Mouse (Mus musculus) forebrain, embryonic 11.5 days (tissue): ENCODE data around the gene Megf11. TPM values are rescaled to one million over a fixed set of nuclear protein-coding genes. Genes with fewer than 3 reads are reported as not detected.

Experiments
- ATAC-seq: fragments of 200-750 bp; cut with Nextera tagmentation; replicated peaks from 2 replicates; pipeline ENCODE4 v1.8.0; 2017; ENCODE audit warnings: moderate TSS enrichment; ENCODE audit not compliant: low FRiP score
- DNase-seq: peaks from one replicate; pipeline ENCODE4 v3.0.0-alpha.2; 2017; ENCODE audit warnings: low spot score
- H3K27ac ChIP-seq: fragments of 300-500 bp; sonication (generic); 2 replicates; pipeline ENCODE4 v1.5.1; 2014; ENCODE audit warnings: low read depth, low read length
- H3K27me3 ChIP-seq: fragments of 300-500 bp; sonication (generic); 2 replicates; pipeline ENCODE4 v1.6.1; 2014; ENCODE audit warnings: mild to moderate bottlenecking, low read length, mixed read lengths; ENCODE audit not compliant: control insufficient read depth, insufficient read depth
- H3K36me3 ChIP-seq: fragments of 300-500 bp; sonication (generic); 2 replicates; pipeline ENCODE4 v1.6.1; 2014; ENCODE audit warnings: mild to moderate bottlenecking, low read length, moderate library complexity, mixed read lengths; ENCODE audit not compliant: control insufficient read depth, insufficient read depth
- H3K4me1 ChIP-seq: fragments of 300-500 bp; sonication (generic); replicated peaks from 2 replicates; pipeline ENCODE4 v1.6.1; 2014; ENCODE audit warnings: low read length, mixed read lengths; ENCODE audit not compliant: control insufficient read depth, insufficient read depth
- H3K4me2 ChIP-seq: fragments of 300-500 bp; sonication (generic); 2 replicates; pipeline ENCODE4 v1.6.1; 2014; ENCODE audit warnings: low read depth, mild to moderate bottlenecking, low read length, moderate library complexity, mixed read lengths; ENCODE audit not compliant: severe bottlenecking
- H3K4me3 ChIP-seq: fragments of 300-500 bp; sonication (generic); 2 replicates; pipeline ENCODE4 v1.5.1; 2014; ENCODE audit warnings: low read depth, low read length
- H3K9ac ChIP-seq: fragments of 300-500 bp; sonication (generic); 2 replicates; pipeline ENCODE4 v1.6.1; 2014; ENCODE audit warnings: low read length
- H3K9me3 ChIP-seq: fragments of 300-500 bp; sonication (generic); 2 replicates; pipeline ENCODE4 v1.6.1; 2016; ENCODE audit warnings: low read length, mixed read lengths; ENCODE audit not compliant: control insufficient read depth
- WGBS: fragments of 180-500 bp; shearing (Covaris S2); extraction: QIAGEN DNeasy Blood & Tissue Kit; methylation state at CpG from one replicate; pipeline ENCODE4 v1.1.7; 2014; 5-methylcytosine and 5-hydroxymethylcytosine counted together
- polyA plus RNA-seq: library from polyadenylated mRNA; unstranded; fragments of >200 nt; fragmentation: Nextera tagmentation; extraction: Ambion mirVana; gene quantifications from 2 replicates; pipeline ENCODE4 v1.2.1, GENCODE M21; 2014

Gene Megf11
- polyA plus RNA-seq, 1 experiment from 2014 or later: 3.3 TPM

DNA sequence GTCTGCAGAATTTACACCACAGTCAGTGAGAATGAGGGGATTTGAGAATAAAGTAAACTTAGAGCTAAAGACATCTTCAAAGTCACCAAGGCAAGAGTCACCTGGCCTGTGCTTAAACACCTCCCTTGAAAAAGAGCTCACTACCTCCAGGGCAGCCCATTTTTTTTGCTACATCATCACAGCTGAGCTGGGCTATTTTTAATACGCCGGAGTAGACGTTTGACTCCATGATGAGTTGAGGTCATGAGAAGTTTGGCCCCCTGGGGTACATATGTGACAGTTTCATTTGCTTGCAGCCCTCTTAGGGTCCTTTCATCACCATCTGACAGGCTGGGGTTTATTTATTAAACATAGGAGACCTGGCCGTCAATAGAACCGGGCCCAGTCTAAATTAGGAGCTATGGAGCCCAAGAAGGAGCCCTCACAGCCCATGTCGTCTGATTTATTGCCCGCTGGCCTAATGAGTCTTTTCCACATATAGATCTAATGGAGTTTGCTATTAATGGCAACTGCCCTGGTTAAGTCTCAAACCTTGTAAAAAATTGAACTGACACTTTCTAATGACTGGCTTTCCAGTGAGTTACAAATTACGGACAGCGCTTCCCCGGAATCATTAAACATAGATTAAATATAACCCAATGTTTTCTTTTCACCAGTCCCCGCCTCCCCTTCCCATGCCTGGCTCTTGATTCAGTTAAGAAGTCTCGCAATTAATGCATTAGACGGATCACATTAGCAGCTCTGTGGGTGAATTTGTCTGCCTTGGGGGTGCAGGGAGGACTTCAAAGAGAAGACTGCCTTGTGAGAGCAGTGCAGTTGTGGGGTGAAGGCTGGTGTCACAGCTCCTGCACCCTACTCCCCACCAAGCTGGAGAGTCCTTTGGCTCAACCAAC lies 301.9 kb downstream of the Megf11 start:
- 76% methylated on average over 13 of the region's 13 CpGs for WGBS
- H3K27ac ChIP-seq: no peak overlapping the region

DNA sequence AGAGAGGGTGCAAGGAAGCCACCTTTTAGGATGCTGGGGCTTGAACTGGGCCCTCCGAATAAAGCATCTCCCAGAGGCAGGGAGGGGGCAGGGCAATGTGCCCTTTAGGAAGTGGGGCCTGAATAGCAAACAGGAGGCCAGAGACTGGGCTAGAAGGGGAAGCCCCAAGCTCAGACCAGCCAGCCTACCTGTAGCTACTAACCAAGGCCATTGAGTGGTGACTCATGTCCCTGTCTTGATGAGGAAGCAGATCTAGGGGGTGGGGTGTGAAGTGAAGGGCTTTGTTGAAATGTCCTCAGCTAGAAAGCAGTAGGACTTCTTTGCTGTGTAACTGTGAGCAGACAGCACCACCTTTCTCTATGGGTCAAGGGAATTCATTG lies 302.6 kb downstream of the Megf11 start:
- no peak overlapping the region for H3K9ac ChIP-seq
- no peak overlapping the region for H3K27ac ChIP-seq
- WGBS: 61% methylated on average over 1 of the region's 1 CpGs
- ATAC-seq (no peak), DNase-seq (no peak)
- H3K9me3 ChIP-seq: no peaks in the 10 kb centered on the region
- no peak overlapping the region for H3K4me3 ChIP-seq
- H3K4me1 ChIP-seq: peaks cover 2% of the 10 kb centered on the region; the same call in 1 of the 2 replicates
- H3K36me3 ChIP-seq: no peaks in the 10 kb centered on the region
- H3K4me2 ChIP-seq: no peak overlapping the region
- H3K27me3 ChIP-seq: no peaks in the 10 kb centered on the region

More for the DNA sequence above, 301.9 kb downstream of the Megf11 start:
- H3K4me3 ChIP-seq: no peak overlapping the region
- no peak overlapping the region for H3K9ac ChIP-seq
- H3K36me3 ChIP-seq: no peaks in the 10 kb centered on the region
- DNase-seq (no peak), ATAC-seq (no peak)
- H3K9me3 ChIP-seq: no peaks in the 10 kb centered on the region
- no peaks in the 10 kb centered on the region for H3K27me3 ChIP-seq
- no peak overlapping the region for H3K4me2 ChIP-seq
- peaks cover 2% of the 10 kb centered on the region; the same call in 1 of the 2 replicates for H3K4me1 ChIP-seq

DNA sequence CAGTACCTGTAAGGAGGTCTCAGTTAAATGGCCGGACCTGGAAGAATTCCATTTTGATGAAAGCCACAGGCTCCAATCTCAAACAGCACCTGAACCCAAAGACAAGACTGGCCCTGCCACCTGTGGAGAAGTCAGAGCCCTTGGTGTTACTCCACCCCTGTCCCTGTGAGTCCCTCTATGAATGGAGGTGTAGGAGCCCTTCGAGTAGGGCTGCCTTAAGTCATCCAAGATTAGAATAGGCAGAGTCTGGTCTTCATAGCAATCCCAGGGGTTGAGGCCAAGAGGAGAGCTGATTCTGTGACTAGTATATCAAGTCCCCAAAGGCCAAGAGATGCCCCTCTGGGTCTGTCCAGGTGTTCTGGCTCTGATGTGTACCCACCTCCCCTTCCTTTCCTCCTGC lies 305.3 kb downstream of the Megf11 start:
- H3K27me3 ChIP-seq: no peaks in the 10 kb centered on the region
- no peaks in the 10 kb centered on the region for H3K9me3 ChIP-seq
- H3K4me3 ChIP-seq: no peak overlapping the region
- H3K36me3 ChIP-seq: no peaks in the 10 kb centered on the region
- ATAC-seq (no peak), DNase-seq (no peak)
- no peak overlapping the region for H3K4me2 ChIP-seq
- no peak overlapping the region for H3K9ac ChIP-seq
- peaks cover 2% of the 10 kb centered on the region; the same call in 1 of the 2 replicates for H3K4me1 ChIP-seq
- no peak overlapping the region for H3K27ac ChIP-seq
- WGBS: 89% methylated on average over 2 of the region's 2 CpGs

- H3K4me3 ChIP-seq: no peak overlapping the region
- 3% methylated on average over 7 of the region's 7 CpGs for WGBS
- H3K27ac ChIP-seq: no peak overlapping the region
- no peak overlapping the region for H3K4me2 ChIP-seq
- peak; percentile 69 for ATAC-seq
- H3K9ac ChIP-seq: no peak overlapping the region
- DNase-seq: peak; percentile 83
- no peaks in the 10 kb centered on the region for H3K27me3 ChIP-seq
- no peaks in the 10 kb centered on the region for H3K36me3 ChIP-seq
- H3K9me3 ChIP-seq: no peaks in the 10 kb centered on the region
- peaks cover 2% of the 10 kb centered on the region; the same call in 1 of the 2 replicates for H3K4me1 ChIP-seq
Measured at GRCm38 (mm10) chr9:64691176-64691575, 305.8 kb downstream of the Megf11 start.

GRCm38 (mm10) chr9:64693094-64693493 lies 307.7 kb downstream of the Megf11 start:
- no peaks in the 10 kb centered on the region for H3K36me3 ChIP-seq
- no peak overlapping the region for H3K27ac ChIP-seq
- H3K27me3 ChIP-seq: no peaks in the 10 kb centered on the region
- ATAC-seq (no peak), DNase-seq (no peak)
- no peak overlapping the region for H3K4me2 ChIP-seq
- peaks cover 2% of the 10 kb centered on the region; the same call in 1 of the 2 replicates for H3K4me1 ChIP-seq
- H3K9ac ChIP-seq: no peak overlapping the region
- 81% methylated on average over 2 of the region's 2 CpGs for WGBS
- H3K4me3 ChIP-seq: no peak overlapping the region
- H3K9me3 ChIP-seq: no peaks in the 10 kb centered on the region

DNA sequence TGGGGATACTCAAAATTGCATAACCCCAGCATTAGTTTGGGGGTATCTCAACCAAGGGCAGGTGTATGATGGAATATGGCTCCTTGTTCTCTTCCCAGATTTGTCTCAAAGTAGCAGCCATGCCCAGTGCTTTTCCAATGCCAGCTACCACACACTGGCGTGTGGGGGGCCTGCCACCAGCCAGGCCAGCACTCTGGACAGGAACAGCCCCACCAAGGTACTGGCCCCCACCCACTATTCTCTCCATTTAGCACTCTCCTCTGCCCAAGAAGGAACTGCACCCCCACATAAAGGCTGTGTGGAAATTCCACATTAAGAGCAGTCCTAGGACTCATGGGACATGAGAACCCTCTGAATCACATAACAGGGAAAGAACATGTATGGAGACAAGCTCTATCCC lies 309.8 kb downstream of the Megf11 start:
- H3K27ac ChIP-seq: no peak overlapping the region
- H3K36me3 ChIP-seq: no peaks in the 10 kb centered on the region
- ATAC-seq (no peak), DNase-seq (no peak)
- H3K9me3 ChIP-seq: no peaks in the 10 kb centered on the region
- no peak overlapping the region for H3K9ac ChIP-seq
- H3K27me3 ChIP-seq: no peaks in the 10 kb centered on the region
- no peak overlapping the region for H3K4me2 ChIP-seq
- H3K4me3 ChIP-seq: no peak overlapping the region
- H3K4me1 ChIP-seq: peaks cover 2% of the 10 kb centered on the region; the same call in 1 of the 2 replicates
- WGBS: 100% methylated on average over 1 of the region's 1 CpGs

- DNase-seq (no peak), ATAC-seq (no peak)
- Histone ChIP-seq H3K9me3 (no peaks in the 10 kb centered on the region), H3K4me2 (no peak overlapping the region), H3K27me3 (no peaks in the 10 kb centered on the region), H3K4me3 (no peak overlapping the region), H3K27ac (no peak overlapping the region), H3K4me1 (no peaks in the 10 kb centered on the region), H3K36me3 (no peaks in the 10 kb centered on the region), H3K9ac (no peak overlapping the region)
- WGBS: 90% methylated on average over 4 of the region's 4 CpGs
Measured at GRCm38 (mm10) chr9:64696404-64696803, 311.0 kb downstream of the Megf11 start.

GRCm38 (mm10) chr9:64697006-64697405 lies 311.6 kb downstream of the Megf11 start:
- Histone ChIP-seq H3K4me1 (no peaks in the 10 kb centered on the region), H3K9ac (no peak overlapping the region), H3K4me2 (no peak overlapping the region), H3K36me3 (no peaks in the 10 kb centered on the region), H3K27ac (no peak overlapping the region), H3K4me3 (no peak overlapping the region), H3K9me3 (no peaks in the 10 kb centered on the region), H3K27me3 (no peaks in the 10 kb centered on the region)
- no peak for ATAC-seq
- DNase-seq: no peak
- 78% methylated on average over 1 of the region's 1 CpGs for WGBS

GRCm38 (mm10) chr9:64697677-64698076 lies 312.3 kb downstream of the Megf11 start:
- no peak overlapping the region for H3K4me2 ChIP-seq
- 85% methylated on average over 5 of the region's 5 CpGs for WGBS
- H3K9ac ChIP-seq: no peak overlapping the region
- H3K9me3 ChIP-seq: no peaks in the 10 kb centered on the region
- H3K27me3 ChIP-seq: no peaks in the 10 kb centered on the region
- DNase-seq (no peak), ATAC-seq (no peak)
- H3K27ac ChIP-seq: no peak overlapping the region
- H3K4me1 ChIP-seq: no peaks in the 10 kb centered on the region
- no peaks in the 10 kb centered on the region for H3K36me3 ChIP-seq
- H3K4me3 ChIP-seq: no peak overlapping the region
